Mouse (Mus musculus): ENCODE results near the gene Vmn1r179. TPM values are rescaled to one million over a fixed set of nuclear protein-coding genes. Genes with fewer than 3 reads are reported as not detected.
"Not testable (repeated sequence)": the region's sequence is repeated elsewhere in the genome, so short reads cannot be mapped to it uniquely, and the experiment has no call there.

Vmn1r179 gene
- polyA plus RNA-seq (2017; shearing (Covaris generic)): under 1 TPM in 1 of 2 experiments, not detected in 1; 0.12 TPM

GRCm38 (mm10) chr7:23926678-23927077, at the start of gene Vmn1r179:
Gene Vmn1r179, plus strand, starts transcription at chr7:23926978.
- no peak for ATAC-seq

GRCm38 (mm10) chr7:23891709-23892108, 35.1 kb upstream of the Vmn1r179 start, which contains the start of gene Vmn1r178:
Gene Vmn1r178, plus strand, starts transcription at chr7:23892009.
- ATAC-seq: no peak

DNA sequence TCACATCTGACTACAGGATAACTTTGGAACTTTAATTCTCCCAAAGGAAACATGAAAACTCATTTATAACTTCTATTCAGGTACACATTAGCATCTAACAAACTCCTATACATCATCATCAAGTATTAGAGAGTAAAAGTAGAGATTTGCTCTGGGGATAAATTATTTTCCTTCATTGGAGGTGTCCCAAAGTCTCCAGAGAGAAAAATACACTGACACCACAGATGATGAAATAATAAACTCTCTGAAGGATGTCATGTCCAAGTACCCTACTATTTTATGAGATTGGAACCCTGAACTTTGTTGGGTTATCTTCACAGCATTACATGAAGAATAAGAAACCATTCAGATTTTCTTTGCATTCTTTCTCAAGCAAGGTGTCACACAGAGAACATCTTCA, 23.6 kb downstream of the Vmn1r179 start, which contains the start of gene Vmn1r180:
Gene Vmn1r180 (plus strand): TSS at position 301 of the 400 bp plus-strand sequence.
- ATAC-seq: no peak

- not testable (repeated sequence) for ATAC-seq
These were observed 41.3 kb downstream of the Vmn1r179 start for GRCm38 (mm10) chr7:23968044-23968443.

- ATAC-seq: not testable (repeated sequence)
These were observed 47.5 kb downstream of the Vmn1r179 start, which contains the start of gene Vmn1r181 for GRCm38 (mm10) chr7:23974315-23974714. Gene Vmn1r181, plus strand, starts transcription at chr7:23974615.

Other genes with a start within 250 kb of the Vmn1r179 start
- gene Vmn1r173, start 226.3 kb upstream of the Vmn1r179 start, polyA plus RNA-seq (2017; shearing (Covaris generic)): under 1 TPM in 1 of 2 experiments, not detected in 1; 0.08 TPM
- gene Vmn1r174, start 174.7 kb upstream of the Vmn1r179 start, polyA plus RNA-seq (2017; shearing (Covaris generic)): not detected
- not detected for gene Vmn1r175, start 116.3 kb upstream of the Vmn1r179 start, polyA plus RNA-seq (2017; shearing (Covaris generic))
- gene Vmn1r176, start 89.6 kb upstream of the Vmn1r179 start, polyA plus RNA-seq (2017; shearing (Covaris generic)): not detected
- not detected for gene Vmn1r177, start 60.5 kb upstream of the Vmn1r179 start, polyA plus RNA-seq (2017; shearing (Covaris generic))
- not detected for gene Vmn1r178, start 35.0 kb upstream of the Vmn1r179 start, polyA plus RNA-seq (2017; shearing (Covaris generic))
- not detected for gene Vmn1r180, start 23.7 kb downstream of the Vmn1r179 start, polyA plus RNA-seq (2017; shearing (Covaris generic))
- not detected for gene Vmn1r181, start 47.6 kb downstream of the Vmn1r179 start, polyA plus RNA-seq (2017; shearing (Covaris generic))
- not detected for gene V1rd19, start 74.7 kb downstream of the Vmn1r179 start, polyA plus RNA-seq (2017; shearing (Covaris generic))
- gene Vmn1r183, start 126.3 kb downstream of the Vmn1r179 start, polyA plus RNA-seq (2017; shearing (Covaris generic)): under 1 TPM in 1 of 2 experiments, not detected in 1; 0.05 TPM
- gene Zfp180, start 154.9 kb downstream of the Vmn1r179 start, polyA plus RNA-seq (2017; shearing (Covaris generic)): 10 to 100 TPM; 21.5 to 23.8 TPM
- 1 to 10 TPM; 1.3 to 2.4 TPM for gene Zfp112, start 185.3 kb downstream of the Vmn1r179 start, polyA plus RNA-seq (2017; shearing (Covaris generic))
- 10 to 100 TPM; 13.8 to 21.0 TPM for gene Zfp235, start 207.2 kb downstream of the Vmn1r179 start, polyA plus RNA-seq (2017; shearing (Covaris generic))
- gene Zfp114, start 248.1 kb downstream of the Vmn1r179 start, polyA plus RNA-seq (2017; shearing (Covaris generic)): 1 to 10 TPM in 1 of 2 experiments, under 1 TPM in 1; 0.73 to 1.8 TPM

Data from CD4-positive, CD25-positive, alpha-beta regulatory T cell, adult 4 months (primary cell).